Mouse (Mus musculus) hindbrain, embryonic 15.5 days (tissue): ENCODE results near the gene Etv4. TPM values are rescaled to one million over a fixed set of nuclear protein-coding genes. Genes with fewer than 3 reads are reported as not detected.

Experiments
- ATAC-seq: fragments of 200-750 bp; cut with Nextera tagmentation; 2 replicates; pipeline ENCODE4 v1.8.0; 2017; ENCODE audit warnings: low read depth, moderate number of reproducible peaks, moderate TSS enrichment; ENCODE audit not compliant: low FRiP score
- H3K27ac ChIP-seq: fragments of 300-500 bp; sonication (generic); replicated peaks from 2 replicates; pipeline ENCODE4 v1.5.1; 2015; ENCODE audit warnings: mild to moderate bottlenecking, inconsistent platforms
- H3K27me3 ChIP-seq: fragments of 300-500 bp; sonication (generic); 2 replicates; pipeline ENCODE4 v1.6.1; 2015; ENCODE audit warnings: control low read depth, inconsistent platforms
- H3K36me3 ChIP-seq: fragments of 300-500 bp; sonication (generic); 2 replicates; pipeline ENCODE4 v1.6.1; 2015; ENCODE audit warnings: control low read depth, inconsistent platforms
- H3K4me1 ChIP-seq: fragments of 300-500 bp; sonication (generic); replicated peaks from 2 replicates; pipeline ENCODE4 v1.6.1; 2015; ENCODE audit warnings: control low read depth, inconsistent platforms
- H3K4me2 ChIP-seq: fragments of 300-500 bp; sonication (generic); 2 replicates; pipeline ENCODE4 v1.6.1; 2015; ENCODE audit warnings: moderate library complexity, mild to moderate bottlenecking, inconsistent platforms
- H3K4me3 ChIP-seq: fragments of 300-500 bp; sonication (generic); 2 replicates; pipeline ENCODE4 v1.5.1; 2015; ENCODE audit warnings: mild to moderate bottlenecking, inconsistent platforms
- H3K9ac ChIP-seq: fragments of 300-500 bp; sonication (generic); 2 replicates; pipeline ENCODE4 v1.6.1; 2015; ENCODE audit warnings: inconsistent platforms
- H3K9me3 ChIP-seq: fragments of 300-500 bp; sonication (generic); 2 replicates; pipeline ENCODE4 v1.6.1; 2016; ENCODE audit warnings: control low read depth, inconsistent platforms
- WGBS: fragments of 180-500 bp; shearing (Covaris S2); methylation state at CpG from one replicate; pipeline ENCODE4 v1.1.7; 2015; 5-methylcytosine and 5-hydroxymethylcytosine counted together
- polyA plus RNA-seq: library from polyadenylated mRNA; unstranded; fragments of >200 nt; fragmentation: Nextera tagmentation; extraction: Ambion mirVana; gene quantifications from 2 replicates; pipeline ENCODE4 v1.2.1, GENCODE M21; 2015

Gene Etv4
- 14.4 and 21.3 TPM in 2 replicates for polyA plus RNA-seq

- Histone ChIP-seq H3K36me3 (no peaks in the 10 kb centered on the region), H3K27ac (peak within 1 kb of the TSS; percentile 66), H3K27me3 (peaks cover 81% of the 10 kb centered on the region), H3K4me3 (peak within 1 kb of the TSS; percentile 50), H3K9ac (peak within 1 kb of the TSS; percentile 49), H3K4me1 (peaks cover 24% of the 10 kb centered on the region), H3K9me3 (no peaks in the 10 kb centered on the region), H3K4me2 (peak within 1 kb of the TSS; percentile 91)
- ATAC-seq: peak; percentile 94
- WGBS: 1% methylated on average over 35 of the region's 35 CpGs
These were observed at the start of gene Etv4 for GRCm38 (mm10) chr11:101785143-101785851. Etv4 (minus strand) TSS chr11:101785371.

GRCm38 (mm10) chr11:101832001-101832400, 46.8 kb upstream of the Etv4 start:
- H3K9ac ChIP-seq: no peak overlapping the region
- 47% methylated on average over 7 of the region's 7 CpGs for WGBS
- ATAC-seq: peak; percentile 27; the same call in 1 of the 2 replicates
- H3K27ac ChIP-seq: peak overlapping the region; percentile 59
- H3K4me3 ChIP-seq: no peak overlapping the region
- H3K9me3 ChIP-seq: no peaks in the 10 kb centered on the region
- no peaks in the 10 kb centered on the region for H3K27me3 ChIP-seq
- no peaks in the 10 kb centered on the region for H3K36me3 ChIP-seq
- H3K4me2 ChIP-seq: no peak overlapping the region
- H3K4me1 ChIP-seq: peaks cover 18% of the 10 kb centered on the region

- H3K4me3 ChIP-seq: no peak overlapping the region
- no peak overlapping the region for H3K9ac ChIP-seq
- no peak overlapping the region for H3K4me2 ChIP-seq
- peak overlapping the region; percentile 8; the same call in 1 of the 2 replicates for H3K27ac ChIP-seq
- peaks cover 18% of the 10 kb centered on the region for H3K4me1 ChIP-seq
- no peaks in the 10 kb centered on the region for H3K36me3 ChIP-seq
- H3K27me3 ChIP-seq: no peaks in the 10 kb centered on the region
- no peak for ATAC-seq
- 69% methylated on average over 8 of the region's 8 CpGs for WGBS
- H3K9me3 ChIP-seq: no peaks in the 10 kb centered on the region
These were observed 45.4 kb upstream of the Etv4 start for GRCm38 (mm10) chr11:101830616-101831015.

- H3K4me1 ChIP-seq: peaks cover 18% of the 10 kb centered on the region
- 23% methylated on average over 10 of the region's 10 CpGs for WGBS
- H3K27ac ChIP-seq: peak overlapping the region; percentile 8; the same call in 1 of the 2 replicates
- no peak overlapping the region for H3K4me3 ChIP-seq
- H3K9ac ChIP-seq: no peak overlapping the region
- no peak for ATAC-seq
- no peaks in the 10 kb centered on the region for H3K36me3 ChIP-seq
- H3K27me3 ChIP-seq: no peaks in the 10 kb centered on the region
- no peak overlapping the region for H3K4me2 ChIP-seq
- no peaks in the 10 kb centered on the region for H3K9me3 ChIP-seq
These were observed 44.9 kb upstream of the Etv4 start for GRCm38 (mm10) chr11:101830112-101830511.

GRCm38 (mm10) chr11:101828718-101829117, 43.5 kb upstream of the Etv4 start:
- no peak for ATAC-seq
- no peak overlapping the region for H3K9ac ChIP-seq
- H3K9me3 ChIP-seq: no peaks in the 10 kb centered on the region
- H3K4me2 ChIP-seq: no peak overlapping the region
- H3K4me1 ChIP-seq: peaks cover 18% of the 10 kb centered on the region
- no peak overlapping the region for H3K4me3 ChIP-seq
- 93% methylated on average over 4 of the region's 4 CpGs for WGBS
- no peaks in the 10 kb centered on the region for H3K27me3 ChIP-seq
- H3K36me3 ChIP-seq: no peaks in the 10 kb centered on the region
- no peak overlapping the region for H3K27ac ChIP-seq

GRCm38 (mm10) chr11:101823210-101823609, 38.0 kb upstream of the Etv4 start:
- H3K36me3 ChIP-seq: no peaks in the 10 kb centered on the region
- 67% methylated on average over 3 of the region's 3 CpGs for WGBS
- H3K4me1 ChIP-seq: no peaks in the 10 kb centered on the region
- no peak overlapping the region for H3K27ac ChIP-seq
- H3K27me3 ChIP-seq: no peaks in the 10 kb centered on the region
- H3K4me2 ChIP-seq: no peak overlapping the region
- H3K9me3 ChIP-seq: no peaks in the 10 kb centered on the region
- H3K9ac ChIP-seq: no peak overlapping the region
- H3K4me3 ChIP-seq: no peak overlapping the region
- ATAC-seq: no peak

GRCm38 (mm10) chr11:101820899-101821298, 35.7 kb upstream of the Etv4 start:
- no peak overlapping the region for H3K9ac ChIP-seq
- H3K4me2 ChIP-seq: no peak overlapping the region
- no peak overlapping the region for H3K27ac ChIP-seq
- H3K36me3 ChIP-seq: no peaks in the 10 kb centered on the region
- no peaks in the 10 kb centered on the region for H3K9me3 ChIP-seq
- H3K27me3 ChIP-seq: no peaks in the 10 kb centered on the region
- ATAC-seq: no peak
- H3K4me3 ChIP-seq: no peak overlapping the region
- 46% methylated on average over 11 of the region's 11 CpGs for WGBS
- H3K4me1 ChIP-seq: peaks cover 1% of the 10 kb centered on the region; the same call in 1 of the 2 replicates

- H3K4me1 ChIP-seq: peaks cover 12% of the 10 kb centered on the region
- H3K27me3 ChIP-seq: no peaks in the 10 kb centered on the region
- ATAC-seq: no peak
- H3K9ac ChIP-seq: no peak overlapping the region
- no peaks in the 10 kb centered on the region for H3K36me3 ChIP-seq
- H3K27ac ChIP-seq: no peak overlapping the region
- no peaks in the 10 kb centered on the region for H3K9me3 ChIP-seq
- H3K4me2 ChIP-seq: no peak overlapping the region
- no peak overlapping the region for H3K4me3 ChIP-seq
These were observed 34.7 kb upstream of the Etv4 start for GRCm38 (mm10) chr11:101819853-101820252.

GRCm38 (mm10) chr11:101815103-101816085, 30.2 kb upstream of the Etv4 start:
- Histone ChIP-seq H3K36me3 (no peaks in the 10 kb centered on the region), H3K4me1 (peaks cover 18% of the 10 kb centered on the region), H3K9ac (no peak overlapping the region), H3K27ac (no peak overlapping the region), H3K27me3 (peaks cover 10% of the 10 kb centered on the region; the same call in 1 of the 2 replicates), H3K4me3 (no peak overlapping the region), H3K9me3 (no peaks in the 10 kb centered on the region), H3K4me2 (peak overlapping the region; percentile 47)
- no peak; the same call in 1 of the 2 replicates for ATAC-seq
- 9% methylated on average over 22 of the region's 22 CpGs for WGBS

- H3K27me3 ChIP-seq: peaks cover 10% of the 10 kb centered on the region; the same call in 1 of the 2 replicates
- no peaks in the 10 kb centered on the region for H3K9me3 ChIP-seq
- peaks cover 20% of the 10 kb centered on the region for H3K4me1 ChIP-seq
- ATAC-seq: peak; percentile 75
- WGBS: 10% methylated on average over 23 of the region's 23 CpGs
- H3K4me2 ChIP-seq: peak overlapping the region; percentile 47
- H3K27ac ChIP-seq: no peak overlapping the region
- peak overlapping the region; percentile 18 for H3K4me3 ChIP-seq
- H3K9ac ChIP-seq: 0 out of 2 replicates have a peak overlapping the region, but pooled peaks have one; percentile 8
- no peaks in the 10 kb centered on the region for H3K36me3 ChIP-seq
These were observed 29.4 kb upstream of the Etv4 start for GRCm38 (mm10) chr11:101814375-101815102.

- no peak for ATAC-seq
- H3K4me3 ChIP-seq: no peak overlapping the region
- WGBS: 2% methylated on average over 7 of the region's 7 CpGs
These were observed 28.1 kb upstream of the Etv4 start for GRCm38 (mm10) chr11:101813259-101813658.

More at GRCm38 (mm10) chr11:101813259-101813658, 28.1 kb upstream of the Etv4 start:
- Histone ChIP-seq H3K36me3 (no peaks in the 10 kb centered on the region), H3K4me2 (no peak overlapping the region), H3K27ac (no peak overlapping the region), H3K27me3 (peaks cover 10% of the 10 kb centered on the region; the same call in 1 of the 2 replicates), H3K9me3 (no peaks in the 10 kb centered on the region), H3K9ac (no peak overlapping the region), H3K4me1 (peaks cover 23% of the 10 kb centered on the region)
